Mouse (Mus musculus) C2C12 (cell line): ENCODE results near the gene Ddah1.

Experiments
- CEBPB ChIP-seq: IDR thresholded peaks from one replicate; pipeline ENCODE4 v1.6.1; 2011; ENCODE audit warnings: low read depth, mild to moderate bottlenecking, control low read depth, moderate library complexity
- CTCF ChIP-seq: IDR thresholded peaks from one replicate; pipeline ENCODE4 v1.5.1; 2011; ENCODE audit not compliant: control insufficient read depth, insufficient read depth, insufficient read length
- FOSL1 ChIP-seq: IDR thresholded peaks from one replicate; pipeline ENCODE4 v1.8.0; 2011; ENCODE audit warnings: mild to moderate bottlenecking, low read length; ENCODE audit not compliant: poor library complexity, insufficient read depth, severe bottlenecking
- MAX ChIP-seq: IDR thresholded peaks from one replicate; pipeline ENCODE4 v1.6.1; 2011; ENCODE audit warnings: mild to moderate bottlenecking, control low read depth
- MYOD1 ChIP-seq: IDR thresholded peaks from one replicate; pipeline ENCODE4 v1.6.1; 2011; ENCODE audit warnings: low read depth; ENCODE audit not compliant: control insufficient read depth, insufficient read length
- USF1 ChIP-seq: IDR thresholded peaks from one replicate; pipeline ENCODE4 v1.6.1; 2011; ENCODE audit warnings: low read depth, mild to moderate bottlenecking, control low read depth, moderate library complexity

DNA sequence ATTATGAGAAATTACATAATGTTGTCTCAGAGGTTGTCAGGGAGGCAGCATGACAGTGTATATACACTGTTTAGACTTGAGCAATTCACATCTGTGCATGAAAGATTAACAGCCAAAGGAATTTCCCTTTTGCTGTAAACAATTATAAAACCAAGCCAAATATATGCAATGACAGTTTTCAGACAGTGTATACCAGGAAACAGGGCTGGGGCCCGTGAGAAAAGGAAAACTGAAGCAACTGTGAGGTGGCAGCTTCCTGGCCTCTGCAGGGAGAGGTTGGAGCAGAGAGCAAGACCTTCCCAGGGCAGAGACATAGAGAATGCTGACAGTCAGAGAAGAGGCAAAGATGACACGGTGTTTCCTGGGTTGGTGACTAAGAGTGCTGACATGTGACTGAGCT lies 62.0 kb downstream of the Ddah1 start:
- TF ChIP-seq CTCF (no peak), CEBPB (no peak), MAX (no peak), USF1 (no peak), MYOD1 (no peak), FOSL1 (no peak)
